Mouse (Mus musculus): Measurements from ENCODE around the gene Itgb1bp2. TPM values are rescaled to one million over a fixed set of nuclear protein-coding genes. Genes with fewer than 3 reads are reported as not detected.
"Not testable (repeated sequence)": the region's sequence is repeated elsewhere in the genome, so short reads cannot be mapped to it uniquely, and the experiment has no call there.

The Itgb1bp2 gene
- polyA plus RNA-seq, 1 experiment from 2014 or later = 1.8 TPM

DNA sequence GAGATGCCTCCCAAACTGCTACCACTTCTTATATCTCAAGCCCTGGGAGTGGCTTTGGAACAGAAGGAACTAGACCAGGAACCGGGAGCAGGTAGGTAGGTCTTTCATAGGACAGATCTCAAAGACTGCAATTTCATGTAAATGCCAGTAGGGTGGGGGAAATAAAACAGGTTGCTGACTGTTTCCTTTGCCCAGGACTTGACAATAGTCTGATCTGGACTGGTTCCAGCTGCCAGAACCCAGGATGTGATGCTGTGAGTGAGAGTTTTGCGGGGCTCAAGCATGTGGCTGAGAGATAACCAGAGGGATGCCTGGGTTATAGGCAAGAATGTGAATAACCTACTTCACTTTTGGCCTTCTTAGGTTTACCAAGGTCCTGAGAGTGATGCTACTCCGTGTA lies 2.7 kb downstream of the Itgb1bp2 start:
- Histone ChIP-seq H3K4me2 (no peak overlapping the region), H3K27me3 (replicated peaks) (no peaks in the 10 kb centered on the region), H3K36me3 (no peaks in the 10 kb centered on the region), H3K9me3 (no peaks in the 10 kb centered on the region), H3K27ac (no peak overlapping the region), H3K9ac (no peak overlapping the region), H3K4me1 (no peaks in the 10 kb centered on the region), H3K4me3 (replicated peaks) (no peak overlapping the region)
- WGBS = 75% methylated on average over 3 of the region's 3 CpGs
- no peak for ATAC-seq (ENCODE audit: insufficient read depth, low FRiP score, low read depth)

DNA sequence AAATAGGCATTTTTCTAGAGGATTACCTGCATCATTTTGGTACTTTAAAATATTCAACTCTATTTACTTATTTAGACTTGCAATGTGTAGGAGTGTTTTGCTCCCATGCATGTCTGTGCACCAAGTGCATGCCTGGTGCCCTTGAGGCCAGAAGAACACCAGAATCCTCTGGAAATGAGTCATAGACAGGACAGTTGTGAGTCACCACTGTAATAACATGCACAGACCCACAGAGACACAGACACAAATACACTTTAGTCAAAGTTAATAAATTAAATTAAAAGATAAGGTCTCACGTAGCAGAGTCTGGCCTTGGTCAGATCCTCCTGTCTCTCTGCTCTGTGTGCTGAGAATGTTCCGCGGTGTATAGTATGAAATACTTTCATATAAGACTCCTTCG lies 23.3 kb downstream of the Itgb1bp2 start:
- Histone ChIP-seq H3K4me1 (no peaks in the 10 kb centered on the region), H3K4me2 (no peak overlapping the region), H3K27me3 (replicated peaks) (no peaks in the 10 kb centered on the region), H3K36me3 (no peaks in the 10 kb centered on the region), H3K9me3 (no peaks in the 10 kb centered on the region), H3K4me3 (replicated peaks) (no peak overlapping the region), H3K27ac (no peak overlapping the region), H3K9ac (no peak overlapping the region)
- ATAC-seq (ENCODE audit: insufficient read depth, low FRiP score, low read depth) = no peak
- WGBS = 86% methylated on average over 4 of the region's 4 CpGs

DNA sequence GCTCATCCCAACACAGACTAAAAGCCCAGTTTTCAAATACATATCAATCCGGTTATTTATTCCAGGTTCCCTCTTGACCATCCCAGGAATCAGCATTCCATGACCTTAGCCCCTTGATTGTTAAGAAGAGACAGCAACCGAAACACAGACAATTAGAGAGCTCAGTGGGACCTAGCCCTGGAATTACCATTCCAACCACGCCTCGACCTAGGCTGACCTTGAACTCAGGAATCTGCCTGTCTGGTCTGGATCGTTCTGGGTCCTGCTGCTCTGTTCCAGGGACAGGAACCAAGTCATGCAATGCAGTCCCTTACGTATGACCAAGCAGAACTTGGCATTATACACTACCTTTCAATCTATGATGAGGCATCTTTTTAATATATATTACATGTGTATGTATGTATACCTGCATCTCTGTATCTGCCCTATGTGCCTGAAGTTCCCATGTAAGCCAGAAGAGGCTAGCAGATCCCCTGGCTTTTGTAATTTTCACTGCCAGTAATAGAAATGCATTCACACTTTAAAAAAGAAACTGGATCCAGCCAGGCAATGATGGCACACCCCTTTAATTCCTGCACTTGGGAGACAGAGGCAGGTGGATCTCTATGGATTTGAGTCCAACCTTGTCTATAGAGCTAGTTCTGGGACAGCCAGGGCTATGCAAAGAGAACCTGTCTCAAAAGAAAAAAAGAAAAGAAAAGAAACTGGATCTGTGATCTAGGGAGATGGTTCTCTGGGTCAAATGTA lies 32.9 kb downstream of the Itgb1bp2 start:
- no peaks in the 10 kb centered on the region for H3K36me3 ChIP-seq
- H3K9me3 ChIP-seq = no peaks in the 10 kb centered on the region
- no peaks in the 10 kb centered on the region for H3K4me1 ChIP-seq
- no peaks in the 10 kb centered on the region for H3K27me3 ChIP-seq (replicated peaks)
- H3K27ac ChIP-seq = no peak overlapping the region
- no peak overlapping the region for H3K4me3 ChIP-seq (replicated peaks)
- H3K4me2 ChIP-seq = no peak overlapping the region
- no peak for ATAC-seq (ENCODE audit: insufficient read depth, low FRiP score, low read depth)
- H3K9ac ChIP-seq = no peak overlapping the region
- 78% methylated on average over 6 of the region's 6 CpGs for WGBS

DNA sequence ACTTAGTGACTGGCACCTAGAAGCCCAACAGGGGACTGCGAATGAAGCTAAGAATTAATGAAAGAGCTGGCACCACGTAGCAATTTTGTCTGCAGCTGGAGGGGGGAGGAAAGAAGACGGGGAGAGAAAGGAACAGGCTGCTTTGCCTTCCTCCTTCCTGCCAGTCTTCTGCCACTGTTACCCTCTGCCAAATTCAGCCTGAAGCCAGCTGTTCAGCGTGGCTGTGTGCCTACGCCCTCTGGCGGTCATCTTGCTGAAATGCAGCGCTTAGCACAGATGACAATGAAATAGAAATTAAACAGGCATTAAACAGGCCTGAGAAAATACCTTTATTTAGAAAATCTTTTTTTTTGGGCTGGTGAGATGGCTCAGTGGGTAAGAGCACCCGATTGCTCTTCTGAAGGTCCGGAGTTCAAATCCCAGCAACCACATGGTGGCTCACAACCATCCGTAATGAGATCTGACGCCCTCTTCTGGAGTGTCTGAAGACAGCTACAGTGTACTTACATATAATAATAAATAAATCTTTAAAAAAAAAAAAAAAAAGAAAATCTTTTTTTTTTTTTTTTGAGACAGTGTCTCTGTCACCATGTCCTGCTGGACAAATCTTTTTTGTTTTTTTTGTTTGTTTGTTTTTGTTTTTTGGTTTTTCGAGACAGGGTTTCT lies 37.7 kb downstream of the Itgb1bp2 start:
- H3K4me3 ChIP-seq (replicated peaks); H3K4me2 ChIP-seq; H3K36me3 ChIP-seq; H3K9ac ChIP-seq; H3K4me1 ChIP-seq; H3K9me3 ChIP-seq; H3K27ac ChIP-seq; H3K27me3 ChIP-seq (replicated peaks); ATAC-seq (ENCODE audit: insufficient read depth, low FRiP score, low read depth): not testable (repeated sequence)
- 33% methylated on average over 12 of the region's 12 CpGs for WGBS

Other genes with a start within 250 kb of the Itgb1bp2 start
- 47.7 and 51.8 TPM in 2 replicates for gene Snx12, start 226.5 kb upstream of the Itgb1bp2 start, polyA plus RNA-seq (2015; fragmentation: Nextera tagmentation; extraction: Ambion mirVana)
- gene Foxo4, start 194.6 kb upstream of the Itgb1bp2 start, polyA plus RNA-seq (2015; fragmentation: Nextera tagmentation; extraction: Ambion mirVana) = 2.1 TPM in 2 replicates
- gene Gm614, start 185.1 kb upstream of the Itgb1bp2 start, polyA plus RNA-seq (2015; fragmentation: Nextera tagmentation; extraction: Ambion mirVana) = not detected in 2 replicates
- gene Il2rg, start 180.8 kb upstream of the Itgb1bp2 start, polyA plus RNA-seq (2015; fragmentation: Nextera tagmentation; extraction: Ambion mirVana) = 13.5 and 13.9 TPM in 2 replicates
- gene Gm20489, start 180.1 kb upstream of the Itgb1bp2 start, polyA plus RNA-seq (2015; fragmentation: Nextera tagmentation; extraction: Ambion mirVana) = not detected in 2 replicates
- 23.7 and 29.6 TPM in 2 replicates for gene Med12, start 175.1 kb upstream of the Itgb1bp2 start, polyA plus RNA-seq (2015; fragmentation: Nextera tagmentation; extraction: Ambion mirVana)
- 4.7 and 5.6 TPM in 2 replicates for gene Nlgn3, start 149.9 kb upstream of the Itgb1bp2 start, polyA plus RNA-seq (2015; fragmentation: Nextera tagmentation; extraction: Ambion mirVana)
- 29.2 and 32.0 TPM in 2 replicates for gene Gjb1, start 72.7 kb upstream of the Itgb1bp2 start, polyA plus RNA-seq (2015; fragmentation: Nextera tagmentation; extraction: Ambion mirVana)
- 24.8 and 26.8 TPM in 2 replicates for gene Zmym3, start 28.2 kb upstream of the Itgb1bp2 start, polyA plus RNA-seq (2015; fragmentation: Nextera tagmentation; extraction: Ambion mirVana)
- gene Nono, start 19.8 kb upstream of the Itgb1bp2 start, polyA plus RNA-seq (2015; fragmentation: Nextera tagmentation; extraction: Ambion mirVana) = 325 and 355 TPM in 2 replicates
- gene Taf1, start 83.6 kb downstream of the Itgb1bp2 start, polyA plus RNA-seq (2015; fragmentation: Nextera tagmentation; extraction: Ambion mirVana) = 11.9 and 13.7 TPM in 2 replicates
- 132 and 136 TPM in 2 replicates for gene Ogt, start 191.0 kb downstream of the Itgb1bp2 start, polyA plus RNA-seq (2015; fragmentation: Nextera tagmentation; extraction: Ambion mirVana)

Measured in stomach, embryonic 15.5 days (tissue).